Mouse (Mus musculus): ENCODE data around the gene Sarm1. TPM values are rescaled to one million over a fixed set of nuclear protein-coding genes. Genes with fewer than 3 reads are reported as not detected.
A peak's percentile ranks its signal among the peaks of the same experiment; 100 is the strongest.

Gene Sarm1
- polyA plus RNA-seq, 1 experiment from 2014 or later = 0.89 TPM

- ATAC-seq (ENCODE audit: low FRiP score, low TSS enrichment) = 0 out of 2 replicates have a peak, but pooled peaks have one; percentile 21
- Histone ChIP-seq H3K27ac (replicated peaks) (peak overlapping the region; percentile 91; the same call in 1 of the 2 replicates), H3K4me1 (replicated peaks; ENCODE audit: control insufficient read depth, insufficient read depth) (no peaks in the 10 kb centered on the region), H3K27me3 (ENCODE audit: control insufficient read depth, insufficient read depth, low read length) (no peaks in the 10 kb centered on the region), H3K4me3 (ENCODE audit: low read depth, low read length) (peak overlapping the region; percentile 73), H3K36me3 (ENCODE audit: control insufficient read depth, insufficient read depth, low read length) (no peaks in the 10 kb centered on the region), H3K9me3 (ENCODE audit: control insufficient read depth, low read length) (no peaks in the 10 kb centered on the region), H3K9ac (ENCODE audit: low read length) (peak overlapping the region; percentile 75), H3K4me2 (replicated peaks; ENCODE audit: low read depth) (peak overlapping the region; percentile 92)
- DNase-seq (ENCODE audit: low spot score) = no peak
- no peak for TF ChIP-seq EP300 (optimal IDR thresholded peaks at IDR 0.05)
- TF ChIP-seq CTCF (IDR thresholded peaks at IDR 0.05; ENCODE audit: low read depth) = no peak
- WGBS = 20% methylated on average over 9 of the region's 9 CpGs
Observed at GRCm38 (mm10) chr11:78465116-78465515, 32.4 kb downstream of the Sarm1 start.

- ATAC-seq (ENCODE audit: low FRiP score, low TSS enrichment) (no peak), DNase-seq (ENCODE audit: low spot score) (no peak)
- Histone ChIP-seq H3K9ac (ENCODE audit: low read length) (no peak overlapping the region), H3K9me3 (ENCODE audit: control insufficient read depth, low read length) (no peaks in the 10 kb centered on the region), H3K36me3 (ENCODE audit: control insufficient read depth, insufficient read depth, low read length) (no peaks in the 10 kb centered on the region), H3K4me2 (replicated peaks; ENCODE audit: low read depth) (no peak overlapping the region), H3K4me1 (replicated peaks; ENCODE audit: control insufficient read depth, insufficient read depth) (no peaks in the 10 kb centered on the region), H3K27ac (replicated peaks) (no peak overlapping the region), H3K27me3 (ENCODE audit: control insufficient read depth, insufficient read depth, low read length) (no peaks in the 10 kb centered on the region), H3K4me3 (ENCODE audit: low read depth, low read length) (no peak overlapping the region)
- TF ChIP-seq CTCF (IDR thresholded peaks at IDR 0.05; ENCODE audit: low read depth) (no peak), EP300 (optimal IDR thresholded peaks at IDR 0.05) (no peak)
- 49% methylated on average over 13 of the region's 13 CpGs for WGBS
Observed at GRCm38 (mm10) chr11:78463286-78464036, 34.1 kb downstream of the Sarm1 start.

- Histone ChIP-seq H3K36me3 (ENCODE audit: control insufficient read depth, insufficient read depth, low read length) (no peaks in the 10 kb centered on the region), H3K27ac (replicated peaks) (no peak overlapping the region), H3K27me3 (ENCODE audit: control insufficient read depth, insufficient read depth, low read length) (no peaks in the 10 kb centered on the region), H3K4me2 (replicated peaks; ENCODE audit: low read depth) (no peak overlapping the region), H3K9me3 (ENCODE audit: control insufficient read depth, low read length) (no peaks in the 10 kb centered on the region), H3K4me3 (ENCODE audit: low read depth, low read length) (no peak overlapping the region), H3K9ac (ENCODE audit: low read length) (no peak overlapping the region), H3K4me1 (replicated peaks; ENCODE audit: control insufficient read depth, insufficient read depth) (no peaks in the 10 kb centered on the region)
- ATAC-seq (ENCODE audit: low FRiP score, low TSS enrichment) (no peak), DNase-seq (ENCODE audit: low spot score) (no peak)
- TF ChIP-seq EP300 (optimal IDR thresholded peaks at IDR 0.05) = no peak
- no peak for TF ChIP-seq CTCF (IDR thresholded peaks at IDR 0.05; ENCODE audit: low read depth)
- WGBS = 70% methylated on average over 5 of the region's 5 CpGs
Observed at GRCm38 (mm10) chr11:78462669-78463068, 34.9 kb downstream of the Sarm1 start.

GRCm38 (mm10) chr11:78461894-78462293, 35.7 kb downstream of the Sarm1 start:
- no peak for ATAC-seq (ENCODE audit: low FRiP score, low TSS enrichment)
- H3K9me3 ChIP-seq (ENCODE audit: control insufficient read depth, low read length) = no peaks in the 10 kb centered on the region
- 68% methylated on average over 1 of the region's 1 CpGs for WGBS
- H3K9ac ChIP-seq (ENCODE audit: low read length) = no peak overlapping the region
- no peak overlapping the region for H3K27ac ChIP-seq (replicated peaks)
- no peak for DNase-seq (ENCODE audit: low spot score)
- TF ChIP-seq EP300 (optimal IDR thresholded peaks at IDR 0.05) (no peak), CTCF (IDR thresholded peaks at IDR 0.05; ENCODE audit: low read depth) (peak; percentile 61)
- H3K4me1 ChIP-seq (replicated peaks; ENCODE audit: control insufficient read depth, insufficient read depth) = no peaks in the 10 kb centered on the region
- H3K27me3 ChIP-seq (ENCODE audit: control insufficient read depth, insufficient read depth, low read length) = no peaks in the 10 kb centered on the region
- no peak overlapping the region for H3K4me2 ChIP-seq (replicated peaks; ENCODE audit: low read depth)
- H3K36me3 ChIP-seq (ENCODE audit: control insufficient read depth, insufficient read depth, low read length) = no peaks in the 10 kb centered on the region
- no peak overlapping the region for H3K4me3 ChIP-seq (ENCODE audit: low read depth, low read length)

GRCm38 (mm10) chr11:78458740-78459139, 38.8 kb downstream of the Sarm1 start:
- Histone ChIP-seq H3K9ac (ENCODE audit: low read length) (no peak overlapping the region), H3K27ac (replicated peaks) (no peak overlapping the region), H3K4me2 (replicated peaks; ENCODE audit: low read depth) (no peak overlapping the region), H3K36me3 (ENCODE audit: control insufficient read depth, insufficient read depth, low read length) (no peaks in the 10 kb centered on the region), H3K4me1 (replicated peaks; ENCODE audit: control insufficient read depth, insufficient read depth) (no peaks in the 10 kb centered on the region), H3K4me3 (ENCODE audit: low read depth, low read length) (no peak overlapping the region), H3K9me3 (ENCODE audit: control insufficient read depth, low read length) (no peaks in the 10 kb centered on the region), H3K27me3 (ENCODE audit: control insufficient read depth, insufficient read depth, low read length) (no peaks in the 10 kb centered on the region)
- 78% methylated on average over 17 of the region's 17 CpGs for WGBS
- ATAC-seq (ENCODE audit: low FRiP score, low TSS enrichment) (no peak), DNase-seq (ENCODE audit: low spot score) (no peak)
- TF ChIP-seq CTCF (IDR thresholded peaks at IDR 0.05; ENCODE audit: low read depth) (no peak), EP300 (optimal IDR thresholded peaks at IDR 0.05) (no peak)

GRCm38 (mm10) chr11:78455308-78455707, 42.2 kb downstream of the Sarm1 start:
- no peaks in the 10 kb centered on the region for H3K27me3 ChIP-seq (ENCODE audit: control insufficient read depth, insufficient read depth, low read length)
- DNase-seq (ENCODE audit: low spot score) (peak; percentile 54), ATAC-seq (ENCODE audit: low FRiP score, low TSS enrichment) (no peak)
- TF ChIP-seq EP300 (optimal IDR thresholded peaks at IDR 0.05) = no peak
- TF ChIP-seq CTCF (IDR thresholded peaks at IDR 0.05; ENCODE audit: low read depth) = peak; percentile 79
- no peaks in the 10 kb centered on the region for H3K4me1 ChIP-seq (replicated peaks; ENCODE audit: control insufficient read depth, insufficient read depth)
- H3K9ac ChIP-seq (ENCODE audit: low read length) = no peak overlapping the region
- H3K36me3 ChIP-seq (ENCODE audit: control insufficient read depth, insufficient read depth, low read length) = no peaks in the 10 kb centered on the region
- H3K4me3 ChIP-seq (ENCODE audit: low read depth, low read length) = no peak overlapping the region
- no peak overlapping the region for H3K4me2 ChIP-seq (replicated peaks; ENCODE audit: low read depth)
- H3K27ac ChIP-seq (replicated peaks) = no peak overlapping the region
- no peaks in the 10 kb centered on the region for H3K9me3 ChIP-seq (ENCODE audit: control insufficient read depth, low read length)
- 23% methylated on average over 5 of the region's 5 CpGs for WGBS
